In the genomic region with DNA sequence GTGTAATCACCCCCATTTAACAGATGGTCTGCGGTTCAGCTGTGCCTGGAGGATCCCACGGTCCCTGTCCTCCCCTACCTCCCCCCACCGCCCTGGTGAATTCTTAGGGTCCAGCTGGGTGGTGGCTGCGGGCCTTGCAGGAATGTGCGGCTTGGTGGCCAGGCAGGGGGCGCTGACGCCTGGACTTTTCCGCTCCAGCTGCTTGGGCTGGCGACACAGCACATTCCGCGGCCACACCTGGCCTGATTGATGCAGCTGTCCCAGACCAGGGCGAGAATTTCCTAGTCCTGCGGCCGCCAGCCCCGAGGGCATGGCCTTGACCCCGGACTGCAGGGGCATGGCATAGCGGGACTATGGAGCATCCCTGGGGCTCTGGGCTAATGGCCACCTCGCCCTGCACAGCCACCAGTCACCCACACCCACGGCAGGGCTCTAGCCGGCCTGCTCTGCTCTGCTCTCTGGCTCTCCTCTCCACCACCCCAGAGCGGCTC, we compare ENCODE assay signal across 8 mouse cellular contexts. TPM values are rescaled to one million over a fixed set of nuclear protein-coding genes. Genes with fewer than 3 reads are reported as not detected.
DNase-seq lines count a peak whose midpoint lies in the region; ATAC-seq lines count a peak whose summit lies in the region.

No protein-coding gene starts in this region.

- peaks cover 29% of the 10 kb centered on the region for H3K27me3 ChIP-seq in limb, embryonic 12.5 days
- H3K27me3 ChIP-seq in midbrain, embryonic 16.5 days (ENCODE audit: control insufficient read depth, insufficient read depth, low read depth, low read length): peaks cover 5% of the 10 kb centered on the region

- no peaks in the 10 kb centered on the region for H3K36me3 ChIP-seq in limb, embryonic 12.5 days
- H3K36me3 ChIP-seq in midbrain, embryonic 16.5 days (ENCODE audit: control insufficient read depth, insufficient read depth, low read length): no peaks in the 10 kb centered on the region

- DNase-seq in left cerebral cortex, postnatal 4 days: peak; percentile 20
- no peak for DNase-seq in left cerebral cortex, postnatal 36 days (ENCODE audit: low spot score in 2 of 2)
- DNase-seq in left cerebral cortex, adult 18-20 months (ENCODE audit: low spot score in 2 of 2): no peak
- DNase-seq in c-Kit-positive CD71-positive TER-119-positive erythroid progenitor cells, embryonic 14.5 days (ENCODE audit: low spot score): no peak
- no peak for DNase-seq in layer of hippocampus, postnatal 14 days (ENCODE audit: low spot score in 2 of 2)

- H3K4me1 ChIP-seq in limb, embryonic 12.5 days (replicated peaks): peaks cover 9% of the 10 kb centered on the region; the same call in 1 of the 2 replicates
- H3K4me1 ChIP-seq in midbrain, embryonic 16.5 days (ENCODE audit: control insufficient read depth, insufficient read depth, low read length): no peaks in the 10 kb centered on the region

- peak; percentile 29 to 37; a peak in 2 of 4 replicates for ATAC-seq in hematopoietic stem cell, adult 5-6 weeks (replicated peaks in 1 of 2; ENCODE audit: insufficient read depth in 1 of 2, low FRiP score in 2 of 2, low TSS enrichment in 1 of 2, low read depth in 1 of 2, poor library complexity in 2 of 2, severe bottlenecking in 2 of 2)
- 0 out of 2 replicates have a peak, but pooled peaks have one; percentile 52 for ATAC-seq in limb, embryonic 12.5 days (ENCODE audit: insufficient number of reproducible peaks, insufficient read depth, low FRiP score, low TSS enrichment, low read depth)
- ATAC-seq in midbrain, embryonic 16.5 days: no peak

- H3K4me2 ChIP-seq in limb, embryonic 12.5 days: peak overlapping the region; percentile 60
- peak overlapping the region; percentile 52 for H3K4me2 ChIP-seq in midbrain, embryonic 16.5 days (ENCODE audit: low read length)

- peak overlapping the region; percentile 30 for H3K4me3 ChIP-seq in limb, embryonic 12.5 days (replicated peaks)
- H3K4me3 ChIP-seq in midbrain, embryonic 16.5 days (ENCODE audit: low read depth, low read length): peak overlapping the region; percentile 23

- H3K27ac ChIP-seq in limb, embryonic 12.5 days: no peak overlapping the region
- H3K27ac ChIP-seq in midbrain, embryonic 16.5 days (ENCODE audit: low read length): no peak overlapping the region

- WGBS in limb, embryonic 12.5 days: 2% methylated on average over 21 of the region's 21 CpGs
- 3% methylated on average over 21 of the region's 21 CpGs for WGBS in midbrain, embryonic 16.5 days

- peak overlapping the region; percentile 31; the same call in 1 of the 2 replicates for H3K9ac ChIP-seq in limb, embryonic 12.5 days (replicated peaks)
- H3K9ac ChIP-seq in midbrain, embryonic 16.5 days (ENCODE audit: low read depth, low read length): peak overlapping the region; percentile 42

- no peaks in the 10 kb centered on the region for H3K9me3 ChIP-seq in limb, embryonic 12.5 days
- H3K9me3 ChIP-seq in midbrain, embryonic 16.5 days (replicated peaks; ENCODE audit: control insufficient read depth, low read length, poor library complexity, severe bottlenecking): no peaks in the 10 kb centered on the region

- intact Hi-C loops in left cerebral cortex, postnatal 4 days (cut with DNase I): no loop called here
- intact Hi-C loops in left cerebral cortex, postnatal 36 days (cut with DNase I): no loop called here

RNA-seq across cellular contexts. Expression of gene Fitm2, which starts 9.2 kb away (rescaled TPM):
- total RNA-seq in left cerebral cortex, postnatal 4 days (2021): 10 to 100 TPM; 15.3 TPM
- 10 to 100 TPM; 18.8 to 19.3 TPM for total RNA-seq in left cerebral cortex, postnatal 36 days (2021)
- 4.3 and 5.0 TPM in 2 replicates for total RNA-seq in hematopoietic stem cell, adult 5-6 weeks (2017)
- 10.2 TPM in 2 replicates for polyA plus RNA-seq in limb, embryonic 12.5 days (2016; fragmentation: Nextera tagmentation; extraction: Ambion mirVana)
- 16.9 and 17.5 TPM in 2 replicates for polyA plus RNA-seq in midbrain, embryonic 16.5 days (2015; fragmentation: Nextera tagmentation; extraction: Ambion mirVana)
- 10 to 100 TPM; 20.1 to 20.8 TPM for total RNA-seq in left cerebral cortex, adult 18-20 months (2021)
- 10 to 100 TPM; 17.8 to 20.5 TPM for total RNA-seq in layer of hippocampus, postnatal 14 days (2021)

RNA-seq across cellular contexts. Expression of gene R3hdml, which starts 10.5 kb away (rescaled TPM):
- total RNA-seq in left cerebral cortex, postnatal 4 days (2021): under 1 TPM in 1 of 2 experiments, not detected in 1; 0.36 TPM
- not detected for total RNA-seq in left cerebral cortex, postnatal 36 days (2021)
- not detected in 2 replicates for total RNA-seq in hematopoietic stem cell, adult 5-6 weeks (2017)
- polyA plus RNA-seq in limb, embryonic 12.5 days (2016; fragmentation: Nextera tagmentation; extraction: Ambion mirVana): not detected in 2 replicates
- polyA plus RNA-seq in midbrain, embryonic 16.5 days (2015; fragmentation: Nextera tagmentation; extraction: Ambion mirVana): 0.39 TPM in 1 of 2 replicates, not detected in the other
- not detected for total RNA-seq in left cerebral cortex, adult 18-20 months (2021)
- not detected for total RNA-seq in layer of hippocampus, postnatal 14 days (2021)

RNA-seq across cellular contexts. Expression of gene Hnf4a, which starts 25.0 kb away (rescaled TPM):
- total RNA-seq in left cerebral cortex, postnatal 4 days (2021): not detected
- not detected for total RNA-seq in left cerebral cortex, postnatal 36 days (2021)
- total RNA-seq in hematopoietic stem cell, adult 5-6 weeks (2017): 12.3 and 22.7 TPM in 2 replicates
- polyA plus RNA-seq in limb, embryonic 12.5 days (2016; fragmentation: Nextera tagmentation; extraction: Ambion mirVana): 0.23 TPM in 1 of 2 replicates, not detected in the other
- polyA plus RNA-seq in midbrain, embryonic 16.5 days (2015; fragmentation: Nextera tagmentation; extraction: Ambion mirVana): not detected in 2 replicates
- not detected for total RNA-seq in left cerebral cortex, adult 18-20 months (2021)
- total RNA-seq in layer of hippocampus, postnatal 14 days (2021): not detected

RNA-seq across cellular contexts. Expression of gene Gdap1l1, which starts 43.3 kb away (rescaled TPM):
- total RNA-seq in left cerebral cortex, postnatal 4 days (2021): 10 to 100 TPM; 90.8 to 98.3 TPM
- 10 to 100 TPM; 72.6 to 73.9 TPM for total RNA-seq in left cerebral cortex, postnatal 36 days (2021)
- 0.25 and 0.75 TPM in 2 replicates for total RNA-seq in hematopoietic stem cell, adult 5-6 weeks (2017)
- polyA plus RNA-seq in limb, embryonic 12.5 days (2016; fragmentation: Nextera tagmentation; extraction: Ambion mirVana): 0.40 and 0.59 TPM in 2 replicates
- polyA plus RNA-seq in midbrain, embryonic 16.5 days (2015; fragmentation: Nextera tagmentation; extraction: Ambion mirVana): 145 and 148 TPM in 2 replicates
- 10 to 100 TPM; 71.5 to 73.3 TPM for total RNA-seq in left cerebral cortex, adult 18-20 months (2021)
- total RNA-seq in layer of hippocampus, postnatal 14 days (2021): 10 to 100 TPM; 76.6 to 80.3 TPM

RNA-seq across cellular contexts. Expression of gene Oser1, which starts 57.1 kb away (rescaled TPM):
- total RNA-seq in left cerebral cortex, postnatal 4 days (2021): 10 to 100 TPM; 23.3 to 23.7 TPM
- 10 to 100 TPM; 24.3 to 25.0 TPM for total RNA-seq in left cerebral cortex, postnatal 36 days (2021)
- total RNA-seq in hematopoietic stem cell, adult 5-6 weeks (2017): 143 and 147 TPM in 2 replicates
- 85.1 and 91.8 TPM in 2 replicates for polyA plus RNA-seq in limb, embryonic 12.5 days (2016; fragmentation: Nextera tagmentation; extraction: Ambion mirVana)
- polyA plus RNA-seq in midbrain, embryonic 16.5 days (2015; fragmentation: Nextera tagmentation; extraction: Ambion mirVana): 75.8 and 80.0 TPM in 2 replicates
- 10 to 100 TPM; 22.2 to 25.0 TPM for total RNA-seq in left cerebral cortex, adult 18-20 months (2021)
- 10 to 100 TPM; 17.8 to 19.5 TPM for total RNA-seq in layer of hippocampus, postnatal 14 days (2021)

Comparison
In these comparisons a context has a peak if more than half of its experiments do, and no peak if none do; other contexts are left out.
1. RNA of gene Hnf4a, which starts 25.0 kb away (total RNA-seq): 12.3 to 22.7 TPM in hematopoietic stem cell, adult 5-6 weeks; not detected in left cerebral cortex, postnatal 4 days, not detected in left cerebral cortex, postnatal 36 days, not detected in left cerebral cortex, adult 18-20 months and not detected in layer of hippocampus, postnatal 14 days; every median in the first group is over 10 times any median in the second.